Mouse (Mus musculus) heart, postnatal 36 days (tissue): ENCODE results near the gene Adam19. TPM values are rescaled to one million over a fixed set of nuclear protein-coding genes. Genes with fewer than 3 reads are reported as not detected.

Experiments
- DNase-seq, 2 experiments: peaks; one replicate each; pipeline ENCODE4 v3.0.0; 2021 to 2022
- intact Hi-C: fragments of 180-260 bp; cut with DNase I; formaldehyde crosslinking; loops from one replicate; pipeline ENCODE4 v1.15.1; 2025
- total RNA-seq, 2 experiments: library from RNA; stranded (reverse); gene quantifications; 2 replicates each; pipeline ENCODE4 v1.2.3; 2021

The Adam19 gene
- total RNA-seq, 2 experiments from 2014 or later, result 21.2 to 49.2 TPM

- intact Hi-C loops, result loop anchor here (5.0 kb wide), 1 partner anchor 37 kb away; no protein-coding TSS in a partner anchor
- DNase-seq, result no peak
Measured at GRCm38 (mm10) chr11:46054311-46054710, 1.5 kb upstream of the Adam19 start.

- intact Hi-C loops, result loop anchor here (5.0 kb wide), 1 partner anchor 38 kb away; no protein-coding TSS in a partner anchor
- DNase-seq, result no peak
Measured at GRCm38 (mm10) chr11:46054911-46055895, 589 bp upstream of the Adam19 start.

- peak; percentile 57 to 71 for DNase-seq
- intact Hi-C loops, result loop anchor here (2.0 kb wide), 1 partner anchor 14 kb away; no protein-coding TSS in a partner anchor
Measured at GRCm38 (mm10) chr11:46056770-46057411, 1.1 kb downstream of the Adam19 start.

GRCm38 (mm10) chr11:46058011-46058410 is 2.2 kb downstream of the Adam19 start:
- intact Hi-C loops, result no loop called here
- DNase-seq, result no peak

GRCm38 (mm10) chr11:46058916-46059315 is 3.1 kb downstream of the Adam19 start:
- intact Hi-C loops, result no loop called here

GRCm38 (mm10) chr11:46059887-46060650 is 4.3 kb downstream of the Adam19 start:
- DNase-seq, result peak in 1 of 2 experiments; percentile 42
- intact Hi-C loops, result no loop called here

More at GRCm38 (mm10) chr11:46058916-46059315, 3.1 kb downstream of the Adam19 start:
- no peak for DNase-seq

GRCm38 (mm10) chr11:46060651-46061020 is 4.8 kb downstream of the Adam19 start:
- intact Hi-C loops, result no loop called here
- DNase-seq, result no peak

- no peak for DNase-seq
- intact Hi-C loops, result loop anchor here (2.0 kb wide), 1 partner anchor 51 kb away; no protein-coding TSS in a partner anchor
Measured at GRCm38 (mm10) chr11:46061776-46062445, 6.1 kb downstream of the Adam19 start.

- DNase-seq, result no peak
- intact Hi-C loops, result loop anchor here (2.0 kb wide), 1 partner anchor 50 kb away; no protein-coding TSS in a partner anchor
Measured at GRCm38 (mm10) chr11:46062569-46062968, 6.8 kb downstream of the Adam19 start.

GRCm38 (mm10) chr11:46062993-46063731 is 7.4 kb downstream of the Adam19 start:
- peak; percentile 55 to 63 for DNase-seq
- intact Hi-C loops, result loop anchor here (2.0 kb wide), 1 partner anchor 50 kb away; no protein-coding TSS in a partner anchor

GRCm38 (mm10) chr11:46064767-46065166 is 9.0 kb downstream of the Adam19 start:
- peak in 1 of 2 experiments; percentile 67 for DNase-seq
- intact Hi-C loops, result loop anchor here (2.0 kb wide), 1 partner anchor 58 kb away; no protein-coding TSS in a partner anchor

- peak; percentile 71 to 78 for DNase-seq
- intact Hi-C loops, result loop anchor here (2.0 kb wide), 1 partner anchor 57 kb away; no protein-coding TSS in a partner anchor
Measured at GRCm38 (mm10) chr11:46065201-46066011, 9.6 kb downstream of the Adam19 start.

- no peak for DNase-seq
- intact Hi-C loops, result no loop called here
Measured at GRCm38 (mm10) chr11:46067371-46068060, 11.7 kb downstream of the Adam19 start.

GRCm38 (mm10) chr11:46068756-46069407 is 13.1 kb downstream of the Adam19 start:
- intact Hi-C loops, result no loop called here
- peak; percentile 61 to 66 for DNase-seq

GRCm38 (mm10) chr11:46069408-46070003 is 13.7 kb downstream of the Adam19 start:
- intact Hi-C loops, result loop anchor here (2.0 kb wide), 1 partner anchor 13 kb away; no protein-coding TSS in a partner anchor
- peak in 1 of 2 experiments; percentile 63 for DNase-seq

GRCm38 (mm10) chr11:46070161-46070560 is 14.4 kb downstream of the Adam19 start:
- intact Hi-C loops, result loop anchor here (2.0 kb wide), 1 partner anchor 13 kb away; no protein-coding TSS in a partner anchor
- no peak for DNase-seq
